Mouse (Mus musculus): Measurements from ENCODE around the gene Impdh2. TPM values are rescaled to one million over a fixed set of nuclear protein-coding genes. Genes with fewer than 3 reads are reported as not detected.
A peak's percentile ranks its signal among the peaks of the same experiment; 100 is the strongest.

Impdh2 gene
- polyA plus RNA-seq, 1 experiment from 2014 or later, result 49.5 TPM

GRCm38 (mm10) chr9:108573774-108574690, 13.9 kb downstream of the Impdh2 start:
- Histone ChIP-seq H3K9ac (replicated peaks) (no peak overlapping the region), H3K27me3 (ENCODE audit: insufficient read depth, low read length) (no peaks in the 10 kb centered on the region), H3K4me1 (ENCODE audit: insufficient read depth) (peaks cover 17% of the 10 kb centered on the region), H3K36me3 (replicated peaks; ENCODE audit: insufficient read depth, low read length) (peaks cover 18% of the 10 kb centered on the region), H3K9me3 (ENCODE audit: low read length) (no peaks in the 10 kb centered on the region), H3K4me3 (ENCODE audit: low read depth, low read length) (no peak overlapping the region), H3K27ac (ENCODE audit: low read depth) (no peak overlapping the region), H3K4me2 (ENCODE audit: low read depth, low read length) (no peak overlapping the region)
- WGBS (ENCODE audit: insufficient replicate concordance), result 66% methylated on average over 26 of the region's 26 CpGs
- DNase-seq (peak; percentile 78), ATAC-seq (no peak)
- no peak for TF ChIP-seq EP300 (IDR thresholded peaks at IDR 0.05; ENCODE audit: low read depth)
- peak; percentile 74 for TF ChIP-seq CTCF (IDR thresholded peaks at IDR 0.05; ENCODE audit: low read depth)

- Histone ChIP-seq H3K36me3 (replicated peaks; ENCODE audit: insufficient read depth, low read length) (peaks cover 18% of the 10 kb centered on the region), H3K27ac (ENCODE audit: low read depth) (no peak overlapping the region), H3K4me2 (ENCODE audit: low read depth, low read length) (no peak overlapping the region), H3K9me3 (ENCODE audit: low read length) (no peaks in the 10 kb centered on the region), H3K4me1 (ENCODE audit: insufficient read depth) (peaks cover 18% of the 10 kb centered on the region), H3K27me3 (ENCODE audit: insufficient read depth, low read length) (no peaks in the 10 kb centered on the region), H3K4me3 (ENCODE audit: low read depth, low read length) (no peak overlapping the region), H3K9ac (replicated peaks) (no peak overlapping the region)
- 77% methylated on average over 12 of the region's 12 CpGs for WGBS (ENCODE audit: insufficient replicate concordance)
- DNase-seq (no peak), ATAC-seq (no peak)
- TF ChIP-seq CTCF (IDR thresholded peaks at IDR 0.05; ENCODE audit: low read depth) (no peak), EP300 (IDR thresholded peaks at IDR 0.05; ENCODE audit: low read depth) (no peak)
These were observed 14.8 kb downstream of the Impdh2 start for GRCm38 (mm10) chr9:108574921-108575320.

GRCm38 (mm10) chr9:108575321-108576297, 15.5 kb downstream of the Impdh2 start:
- Histone ChIP-seq H3K27me3 (ENCODE audit: insufficient read depth, low read length) (no peaks in the 10 kb centered on the region), H3K4me1 (ENCODE audit: insufficient read depth) (peaks cover 11% of the 10 kb centered on the region), H3K27ac (ENCODE audit: low read depth) (no peak overlapping the region), H3K9ac (replicated peaks) (no peak overlapping the region), H3K4me3 (ENCODE audit: low read depth, low read length) (no peak overlapping the region), H3K9me3 (ENCODE audit: low read length) (no peaks in the 10 kb centered on the region), H3K4me2 (ENCODE audit: low read depth, low read length) (no peak overlapping the region), H3K36me3 (replicated peaks; ENCODE audit: insufficient read depth, low read length) (peaks cover 18% of the 10 kb centered on the region)
- WGBS (ENCODE audit: insufficient replicate concordance), result 84% methylated on average over 37 of the region's 37 CpGs
- DNase-seq, result no peak
- ATAC-seq, result no peak
- no peak for TF ChIP-seq CTCF (IDR thresholded peaks at IDR 0.05; ENCODE audit: low read depth)
- no peak for TF ChIP-seq EP300 (IDR thresholded peaks at IDR 0.05; ENCODE audit: low read depth)

GRCm38 (mm10) chr9:108577025-108577424, 16.9 kb downstream of the Impdh2 start:
- Histone ChIP-seq H3K9ac (replicated peaks) (no peak overlapping the region), H3K36me3 (replicated peaks; ENCODE audit: insufficient read depth, low read length) (peaks cover 10% of the 10 kb centered on the region), H3K9me3 (ENCODE audit: low read length) (no peaks in the 10 kb centered on the region), H3K4me1 (ENCODE audit: insufficient read depth) (peaks cover 9% of the 10 kb centered on the region), H3K4me2 (ENCODE audit: low read depth, low read length) (no peak overlapping the region), H3K27me3 (ENCODE audit: insufficient read depth, low read length) (no peaks in the 10 kb centered on the region), H3K27ac (ENCODE audit: low read depth) (no peak overlapping the region), H3K4me3 (ENCODE audit: low read depth, low read length) (no peak overlapping the region)
- no peak for ATAC-seq
- TF ChIP-seq CTCF (IDR thresholded peaks at IDR 0.05; ENCODE audit: low read depth) (no peak), EP300 (IDR thresholded peaks at IDR 0.05; ENCODE audit: low read depth) (no peak)
- 58% methylated on average over 6 of the region's 6 CpGs for WGBS (ENCODE audit: insufficient replicate concordance)
- no peak for DNase-seq

GRCm38 (mm10) chr9:108577934-108578544, 18.0 kb downstream of the Impdh2 start:
- under 1% methylated on average over 24 of the region's 24 CpGs for WGBS (ENCODE audit: insufficient replicate concordance)
- peak overlapping the region; percentile 97 for H3K4me2 ChIP-seq (ENCODE audit: low read depth, low read length)
- peak overlapping the region; percentile 72 for H3K9ac ChIP-seq (replicated peaks)
- DNase-seq (peak; percentile 60), ATAC-seq (peak; percentile 6)
- TF ChIP-seq CTCF (IDR thresholded peaks at IDR 0.05; ENCODE audit: low read depth) (no peak), EP300 (IDR thresholded peaks at IDR 0.05; ENCODE audit: low read depth) (no peak)
- H3K9me3 ChIP-seq (ENCODE audit: low read length), result no peaks in the 10 kb centered on the region
- H3K4me1 ChIP-seq (ENCODE audit: insufficient read depth), result peaks cover 9% of the 10 kb centered on the region
- no peaks in the 10 kb centered on the region for H3K27me3 ChIP-seq (ENCODE audit: insufficient read depth, low read length)
- H3K4me3 ChIP-seq (ENCODE audit: low read depth, low read length), result peak overlapping the region; percentile 70
- 0 out of 2 replicates have a peak, but pooled peaks cover 3% of the 10 kb centered on the region for H3K36me3 ChIP-seq (replicated peaks; ENCODE audit: insufficient read depth, low read length)
- peak overlapping the region; percentile 75 for H3K27ac ChIP-seq (ENCODE audit: low read depth)

All from liver, postnatal 0 days (tissue).